Mouse (Mus musculus) ES-E14 (cell line): ENCODE measurements around the gene Bach2. TPM values are rescaled to one million over a fixed set of nuclear protein-coding genes. Genes with fewer than 3 reads are reported as not detected.

Experiments
- DNase-seq: peaks from one replicate; pipeline ENCODE4 v3.0.0-alpha.2; 2013; ENCODE audit warnings: low read depth, low spot score
- H3K27ac ChIP-seq: 2 replicates; pipeline ENCODE4 v1.5.1; 2012; ENCODE audit warnings: low read depth, mild to moderate bottlenecking, low read length, moderate library complexity, mixed read lengths; ENCODE audit not compliant: poor library complexity, insufficient read depth, severe bottlenecking
- H3K36me3 ChIP-seq: 2 replicates; pipeline ENCODE4 v1.6.1; 2012; ENCODE audit warnings: mild to moderate bottlenecking, low read length, moderate library complexity, mixed read lengths; ENCODE audit not compliant: control insufficient read depth, poor library complexity, insufficient read depth, severe bottlenecking
- H3K4me1 ChIP-seq, 2 experiments: fragments of 150-350 bp in 1 of 2; sonication (generic) in 1 of 2; 2 replicates each; pipeline ENCODE4 v1.6.1; 2012; ENCODE audit warnings: low read length in 2 of 2, mild to moderate bottlenecking in 1 of 2, mixed read lengths in 1 of 2; ENCODE audit not compliant: control insufficient read depth in 2 of 2, insufficient read depth in 2 of 2, poor library complexity in 1 of 2
- H3K4me3 ChIP-seq, 2 experiments: fragments of 150-350 bp in 1 of 2; sonication (generic) in 1 of 2; 2 replicates each; pipeline ENCODE4 v1.5.1; 2012; ENCODE audit warnings: low read length in 2 of 2, low read depth in 1 of 2, mild to moderate bottlenecking in 1 of 2, mixed read lengths in 1 of 2; ENCODE audit not compliant: insufficient read depth in 1 of 2, poor library complexity in 1 of 2, severe bottlenecking in 1 of 2
- H3K9ac ChIP-seq: 2 replicates; pipeline ENCODE4 v1.6.1; 2012; ENCODE audit warnings: low read depth, mild to moderate bottlenecking, low read length, mixed read lengths; ENCODE audit not compliant: poor library complexity, insufficient read depth, severe bottlenecking
- H3K9me3 ChIP-seq: fragments of 150-350 bp; sonication (generic); 2 replicates; pipeline ENCODE4 v1.6.1; 2012; ENCODE audit warnings: low read depth, mild to moderate bottlenecking, low read length; ENCODE audit not compliant: control insufficient read depth, insufficient read depth
- CHD2 ChIP-seq: IDR thresholded peaks from 2 replicates; pipeline ENCODE4 v1.6.1; 2014; ENCODE audit warnings: mild to moderate bottlenecking, low read depth, low read length, inconsistent platforms
- HCFC1 ChIP-seq: IDR thresholded peaks from 2 replicates; pipeline ENCODE4 v1.6.1; 2012; ENCODE audit warnings: low read length, inconsistent platforms, borderline replicate concordance; ENCODE audit not compliant: insufficient read depth
- MAFK ChIP-seq: IDR thresholded peaks from 2 replicates; pipeline ENCODE4 v1.6.1; 2014; ENCODE audit warnings: mild to moderate bottlenecking, low read depth, low read length, inconsistent platforms; ENCODE audit not compliant: insufficient read depth
- ZC3H11A ChIP-seq: IDR thresholded peaks from 2 replicates; pipeline ENCODE4 v1.6.1; 2012; ENCODE audit warnings: low read depth, mild to moderate bottlenecking, inconsistent platforms, low read length, borderline replicate concordance
- ZNF384 ChIP-seq: IDR thresholded peaks from 2 replicates; pipeline ENCODE4 v1.6.1; 2012; ENCODE audit warnings: low read depth, low read length, inconsistent platforms
- in situ Hi-C, 2 experiments: fragments of 600-800 bp; cut with MboI; formaldehyde crosslinking; loops; one replicate each; pipeline ENCODE4 v1.15.1; 2025; ENCODE audit warnings: low sequenced_read_pairs in 2 of 2, inconsistent platforms in 1 of 2; ENCODE audit not compliant: unreplicated experiment in 2 of 2
- total RNA-seq: library from RNA; depleted of rRNA; stranded (reverse); fragments of 300-350 nt; gene quantifications from 2 replicates; pipeline ENCODE4 v1.2.3, GENCODE M21; 2012

The Bach2 gene
- total RNA-seq, 1 experiment, result 3.3 TPM

- H3K9ac ChIP-seq, result no peak overlapping the region
- TF ChIP-seq ZC3H11A (no peak), MAFK (no peak), CHD2 (no peak), ZNF384 (no peak), HCFC1 (no peak)
- H3K27ac ChIP-seq, result no peak overlapping the region
- no peaks in the 10 kb centered on the region for H3K4me1 ChIP-seq
- no peaks in the 10 kb centered on the region for H3K9me3 ChIP-seq
- no peak for DNase-seq
- no peak overlapping the region for H3K4me3 ChIP-seq
- H3K36me3 ChIP-seq, result no peaks in the 10 kb centered on the region
- in situ Hi-C loops, result no loop called here
Measured at GRCm38 (mm10) chr4:32216466-32216865, 22.1 kb upstream of the Bach2 start.

- in situ Hi-C loops, result no loop called here
- Histone ChIP-seq H3K4me1 (no peaks in the 10 kb centered on the region), H3K36me3 (no peaks in the 10 kb centered on the region), H3K4me3 (no peak overlapping the region), H3K9me3 (no peaks in the 10 kb centered on the region), H3K9ac (no peak overlapping the region), H3K27ac (no peak overlapping the region)
- no peak for DNase-seq
- TF ChIP-seq MAFK (no peak), ZNF384 (no peak)
Measured at GRCm38 (mm10) chr4:32217016-32217415, 21.6 kb upstream of the Bach2 start.

- H3K36me3 ChIP-seq, result no peaks in the 10 kb centered on the region
- no peaks in the 10 kb centered on the region for H3K4me1 ChIP-seq
- no peak overlapping the region for H3K9ac ChIP-seq
- H3K9me3 ChIP-seq, result no peaks in the 10 kb centered on the region
- in situ Hi-C loops, result no loop called here
- no peak for DNase-seq
- H3K27ac ChIP-seq, result no peak overlapping the region
- TF ChIP-seq MAFK (no peak), ZNF384 (no peak), CHD2 (no peak), HCFC1 (no peak), ZC3H11A (no peak)
- H3K4me3 ChIP-seq, result no peak overlapping the region
Measured at GRCm38 (mm10) chr4:32217593-32217992, 21.0 kb upstream of the Bach2 start.

GRCm38 (mm10) chr4:32218371-32218770, 20.2 kb upstream of the Bach2 start:
- in situ Hi-C loops, result no loop called here
- Histone ChIP-seq H3K4me1 (no peaks in the 10 kb centered on the region), H3K36me3 (no peaks in the 10 kb centered on the region), H3K4me3 (no peak overlapping the region), H3K27ac (no peak overlapping the region), H3K9me3 (no peaks in the 10 kb centered on the region), H3K9ac (no peak overlapping the region)
- no peak for TF ChIP-seq CHD2
- DNase-seq, result no peak

GRCm38 (mm10) chr4:32219428-32220128, 19.0 kb upstream of the Bach2 start:
- no peaks in the 10 kb centered on the region for H3K36me3 ChIP-seq
- H3K4me1 ChIP-seq, result no peaks in the 10 kb centered on the region
- no peak for TF ChIP-seq ZC3H11A
- TF ChIP-seq ZNF384, result no peak
- no peak for TF ChIP-seq MAFK
- TF ChIP-seq CHD2, result no peak
- no peak for TF ChIP-seq HCFC1
- no peak for DNase-seq
- H3K9me3 ChIP-seq, result no peaks in the 10 kb centered on the region
- in situ Hi-C loops, result no loop called here
- no peak overlapping the region for H3K27ac ChIP-seq
- no peak overlapping the region for H3K4me3 ChIP-seq
- H3K9ac ChIP-seq, result no peak overlapping the region
